Mouse (Mus musculus) naive thymus-derived CD4-positive, alpha-beta T cell, adult 2 months (primary cell): ENCODE data around the gene Slc3a2.
A peak's percentile ranks its signal among the peaks of the same experiment; 100 is the strongest.

ENCODE experiments used
- DNase-seq: peaks from one replicate; pipeline ENCODE4 v3.0.0-alpha.2; 2011; ENCODE audit warnings: low read depth

The Slc3a2 gene

GRCm38 (mm10) chr19:8710057-8710456 lies 13.1 kb downstream of the Slc3a2 start:
- no peak for DNase-seq

DNA sequence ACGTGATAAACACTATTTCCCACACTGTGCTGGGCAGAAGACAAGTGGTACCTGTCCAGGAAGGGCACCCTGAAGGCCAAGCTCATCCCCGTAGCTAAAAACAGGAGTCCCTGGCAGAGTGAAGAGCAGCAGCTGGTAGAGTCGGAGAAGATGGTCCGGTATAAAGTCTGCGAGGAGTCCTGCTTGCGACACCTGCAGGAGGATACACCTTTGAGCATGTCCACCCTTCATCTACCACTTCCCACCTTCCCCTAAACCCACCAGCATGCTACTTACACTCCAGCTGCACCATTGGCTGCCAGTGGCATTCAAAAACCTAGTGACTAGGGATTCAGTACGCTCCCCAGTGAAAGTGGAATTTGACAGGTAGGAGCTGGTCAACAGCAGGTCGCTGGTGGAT lies 14.2 kb downstream of the Slc3a2 start:
- DNase-seq, result no peak

DNA sequence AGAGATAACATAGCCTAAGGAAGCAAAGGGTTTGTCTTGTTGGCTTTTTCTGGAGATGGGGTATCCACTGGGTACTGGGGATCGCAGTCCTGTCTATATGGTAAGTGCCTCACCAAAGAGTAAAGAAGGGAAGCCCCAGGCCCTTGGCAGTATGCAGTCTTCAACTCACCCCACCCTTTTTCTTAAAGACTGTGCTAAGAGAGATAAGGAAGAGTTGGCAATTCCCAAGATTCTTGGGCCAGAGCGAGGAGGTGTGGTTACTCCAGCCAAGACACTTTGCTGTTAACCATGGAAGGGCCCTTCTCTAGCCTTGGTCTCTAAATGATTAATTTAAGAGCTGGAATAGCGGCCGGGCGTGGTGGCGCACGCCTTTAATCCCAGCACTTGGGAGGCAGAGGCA lies 16.2 kb downstream of the Slc3a2 start:
- no peak for DNase-seq

DNA sequence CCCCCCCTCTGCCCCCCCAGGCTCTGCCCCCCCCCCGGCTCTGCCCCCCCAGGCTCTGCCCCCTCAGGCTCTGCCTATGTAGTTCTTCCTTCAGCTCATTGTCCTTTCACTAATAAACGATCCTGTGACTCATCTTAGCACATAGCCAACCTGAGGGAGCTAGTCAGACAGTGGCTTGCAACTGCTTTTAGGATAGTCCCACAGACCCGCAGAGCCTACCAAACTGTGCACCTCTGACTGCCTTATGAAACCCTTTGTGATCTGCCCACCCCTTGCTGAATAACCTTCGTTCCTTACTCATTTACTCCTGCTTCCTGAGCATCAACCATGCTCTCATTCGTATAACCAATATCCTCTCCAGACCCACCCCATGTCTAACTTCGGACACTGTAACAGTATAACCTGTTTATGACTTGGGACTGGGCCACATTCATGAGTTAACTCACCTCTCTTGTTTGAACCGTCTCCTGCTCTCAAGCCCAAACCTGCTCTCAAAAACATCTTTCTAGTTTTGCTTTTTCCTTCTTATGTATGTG lies 17.0 kb downstream of the Slc3a2 start:
- no peak for DNase-seq

GRCm38 (mm10) chr19:8705026-8705708 lies 18.0 kb downstream of the Slc3a2 start:
- DNase-seq, result no peak

GRCm38 (mm10) chr19:8703571-8703970 lies 19.6 kb downstream of the Slc3a2 start:
- no peak for DNase-seq

DNA sequence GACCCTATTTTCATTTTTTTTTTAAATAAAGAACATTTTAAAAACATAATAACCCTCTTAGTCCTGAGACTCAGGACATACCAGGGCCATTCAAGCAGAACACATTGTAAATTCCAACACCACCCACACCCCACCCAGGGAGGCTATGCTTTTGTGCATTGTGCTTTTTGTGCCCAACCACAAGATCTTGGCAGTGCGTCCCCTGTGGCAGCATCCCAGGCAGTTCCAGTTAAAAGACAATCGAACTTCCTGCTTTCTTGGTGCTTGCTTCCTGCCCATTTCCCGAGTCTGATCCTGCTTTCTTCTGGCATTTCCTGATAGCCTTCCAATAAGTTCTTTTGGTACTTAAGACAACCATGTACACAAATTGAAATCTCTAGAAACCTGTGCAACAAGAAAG lies 20.7 kb downstream of the Slc3a2 start:
- no peak for DNase-seq

GRCm38 (mm10) chr19:8699652-8700051 lies 23.5 kb downstream of the Slc3a2 start:
- DNase-seq, result no peak

GRCm38 (mm10) chr19:8695330-8695729 lies 27.8 kb downstream of the Slc3a2 start:
- peak; percentile 82 for DNase-seq

DNA sequence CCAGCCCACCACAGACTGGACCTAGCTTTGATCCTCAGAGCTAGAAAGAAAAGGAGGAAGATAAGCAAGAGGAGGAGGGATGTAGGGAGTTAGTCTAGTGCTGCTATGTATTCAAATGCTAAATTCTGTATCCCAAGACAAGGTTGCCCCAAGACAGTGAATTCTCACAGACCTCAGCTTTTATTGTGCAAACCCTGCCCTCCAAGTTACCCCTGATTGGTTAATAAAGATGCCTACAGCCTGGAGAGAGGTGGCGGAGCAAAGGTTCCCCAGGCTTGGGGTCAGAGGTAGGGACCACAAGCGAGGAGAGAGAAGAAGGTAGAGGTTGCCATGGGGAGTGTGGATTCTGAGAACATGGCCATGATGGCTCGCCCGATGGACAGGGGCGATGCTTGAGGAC lies 30.4 kb downstream of the Slc3a2 start:
- no peak for DNase-seq

- no peak for DNase-seq
These were observed 31.2 kb downstream of the Slc3a2 start for GRCm38 (mm10) chr19:8691871-8692539.

DNA sequence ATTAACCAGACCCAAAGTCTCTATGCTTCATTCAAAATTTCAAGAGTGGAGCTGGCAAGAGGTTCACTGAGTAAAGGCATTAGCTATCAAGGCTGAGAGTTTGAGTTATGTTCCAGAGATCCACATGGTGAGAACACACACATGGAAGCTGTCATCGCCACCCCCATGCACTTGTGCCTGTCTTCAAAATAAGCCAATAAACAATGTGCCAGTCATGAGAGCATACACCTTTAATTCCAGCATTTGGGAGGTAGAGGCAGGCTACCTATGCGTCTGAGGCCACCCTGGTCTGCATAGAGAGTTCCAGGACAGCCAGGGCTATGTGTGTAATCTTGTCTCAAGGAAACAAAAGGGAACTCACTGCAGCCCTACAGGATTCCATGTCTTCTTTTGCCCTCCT lies 39.5 kb downstream of the Slc3a2 start:
- DNase-seq, result no peak

DNA sequence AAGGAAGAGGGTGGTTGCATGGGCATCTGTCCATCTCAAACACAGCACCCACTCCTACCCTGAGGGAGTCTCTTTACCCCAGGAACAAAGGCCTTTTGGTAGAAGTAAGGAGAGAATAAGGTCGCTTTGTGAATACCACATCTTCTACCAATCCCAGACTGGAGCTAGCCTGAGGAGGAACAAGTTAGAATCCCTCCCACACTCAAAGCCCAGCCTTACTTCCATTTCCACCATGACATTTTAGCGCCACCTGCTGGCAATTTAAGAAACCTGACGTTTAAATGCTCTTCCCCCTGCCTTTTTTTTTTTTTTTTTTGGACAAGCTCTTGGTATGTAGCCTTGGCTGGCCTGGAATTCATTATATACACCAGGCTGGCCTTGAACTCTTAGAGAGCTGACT lies 40.2 kb downstream of the Slc3a2 start:
- DNase-seq, result peak; percentile 89

DNA sequence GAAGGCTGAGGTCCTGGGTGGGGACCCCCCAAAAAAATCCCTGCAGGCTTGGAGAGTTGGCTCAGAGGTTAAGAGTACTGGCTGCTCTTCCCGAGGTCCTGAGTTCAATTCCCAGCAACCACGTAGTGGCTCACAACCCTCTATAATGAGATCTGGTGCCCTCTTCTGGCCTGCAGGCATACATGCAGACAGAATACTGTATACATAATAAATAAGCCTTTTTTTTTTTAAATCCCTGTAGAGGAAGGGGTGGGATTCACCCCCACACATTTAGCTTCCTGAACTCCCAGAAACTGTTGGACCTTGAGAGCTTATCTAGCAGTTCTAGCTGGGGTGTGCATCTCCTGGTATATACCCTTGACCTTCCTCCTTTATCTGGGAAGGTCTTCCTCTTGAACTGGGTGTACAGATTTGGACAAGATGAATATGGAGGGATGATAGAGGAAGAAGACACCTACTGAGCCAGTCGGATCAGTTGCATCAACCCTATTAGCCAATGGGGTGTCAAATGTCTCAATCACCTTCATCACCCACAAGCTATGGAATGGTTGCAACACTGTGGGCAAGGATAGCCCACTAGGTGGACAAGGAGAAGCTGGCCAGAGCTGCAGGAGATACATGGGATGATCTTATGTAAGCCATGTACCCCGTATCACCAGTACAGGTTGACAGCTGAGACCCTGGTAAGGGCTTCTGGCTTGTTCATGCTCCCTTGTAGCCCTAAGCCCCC lies 41.4 kb downstream of the Slc3a2 start:
- DNase-seq, result no peak

GRCm38 (mm10) chr19:8679031-8679779 lies 44.0 kb downstream of the Slc3a2 start:
- no peak for DNase-seq

GRCm38 (mm10) chr19:8673336-8674063 lies 49.7 kb downstream of the Slc3a2 start:
- no peak for DNase-seq

DNA sequence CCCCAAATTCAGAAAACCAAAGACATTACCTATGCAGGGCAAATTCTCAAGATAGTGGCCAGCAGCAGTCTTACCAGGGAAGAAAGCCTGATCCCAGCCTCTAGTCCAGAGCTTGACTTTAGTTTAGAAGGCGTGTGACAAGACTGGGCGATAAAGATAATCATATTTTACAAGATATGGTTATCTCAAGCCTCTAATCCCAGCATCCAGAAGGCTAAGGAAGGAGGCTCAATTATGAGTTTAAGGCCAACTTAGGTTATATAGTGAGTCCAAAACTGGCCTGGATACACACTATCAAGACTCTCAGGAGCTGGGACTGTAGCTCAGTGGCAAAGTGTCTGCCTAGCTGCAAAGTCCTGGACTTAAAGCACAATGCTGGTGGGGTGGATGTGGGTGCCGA lies 50.3 kb downstream of the Slc3a2 start:
- no peak for DNase-seq

GRCm38 (mm10) chr19:8665746-8666145 lies 57.4 kb downstream of the Slc3a2 start:
- no peak for DNase-seq

- DNase-seq, result no peak
These were observed 58.3 kb downstream of the Slc3a2 start for GRCm38 (mm10) chr19:8664859-8665258.

DNA sequence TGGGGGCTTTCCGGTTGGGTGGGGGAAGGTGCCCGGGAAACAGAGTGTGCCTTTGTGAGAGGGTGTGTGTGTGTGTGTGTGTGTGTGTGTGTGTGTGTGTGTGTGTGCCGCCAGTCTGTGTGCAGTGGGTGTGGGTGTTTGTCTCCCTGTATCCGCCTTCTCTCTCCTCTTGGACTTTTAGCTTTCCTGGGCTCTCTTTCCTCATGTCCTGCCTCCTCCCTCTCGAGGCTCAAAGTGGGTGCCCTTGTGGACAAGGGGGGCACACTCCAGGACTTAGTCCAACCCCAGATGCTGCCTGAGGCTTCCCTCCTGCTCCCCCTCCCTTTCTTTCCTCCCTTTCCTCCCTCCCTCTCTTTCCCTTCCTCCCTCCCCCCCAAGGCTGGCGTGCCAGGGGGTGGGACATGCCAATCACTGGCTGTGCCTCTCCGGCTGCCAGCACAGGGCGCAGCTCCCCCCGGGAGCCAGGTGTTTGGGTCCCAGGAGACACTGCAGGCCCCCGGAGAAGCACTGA lies 59.2 kb downstream of the Slc3a2 start:
- no peak for DNase-seq

DNA sequence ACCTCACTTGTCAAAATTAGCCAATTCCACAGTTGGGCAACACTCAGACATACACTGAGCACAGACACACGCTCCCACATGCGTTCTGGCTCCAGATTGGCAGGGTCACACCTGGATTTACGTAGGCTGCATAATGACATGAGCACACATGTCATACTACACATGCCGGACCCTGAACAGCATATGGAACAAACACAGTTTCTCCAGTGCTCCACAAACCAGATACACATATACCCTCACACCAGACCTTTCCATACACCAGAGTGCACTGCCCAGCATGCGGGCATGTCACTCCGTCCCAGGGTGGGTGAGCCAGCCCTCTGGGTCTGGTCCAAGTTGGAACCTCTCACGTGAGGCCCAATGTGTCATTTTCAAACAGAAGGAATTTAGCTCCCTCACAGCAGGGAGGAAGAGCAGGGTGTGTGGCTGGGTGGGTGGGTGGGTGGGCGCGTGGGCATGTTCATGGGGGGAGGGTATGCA lies 59.8 kb downstream of the Slc3a2 start, which contains the start of gene Chrm1:
TSS of gene Chrm1 (plus strand) at position 430 of the 480 bp plus-strand sequence.
- DNase-seq, result no peak
